Comparison of ENCODE assay signal across 20 mouse cellular contexts in the genomic region with DNA sequence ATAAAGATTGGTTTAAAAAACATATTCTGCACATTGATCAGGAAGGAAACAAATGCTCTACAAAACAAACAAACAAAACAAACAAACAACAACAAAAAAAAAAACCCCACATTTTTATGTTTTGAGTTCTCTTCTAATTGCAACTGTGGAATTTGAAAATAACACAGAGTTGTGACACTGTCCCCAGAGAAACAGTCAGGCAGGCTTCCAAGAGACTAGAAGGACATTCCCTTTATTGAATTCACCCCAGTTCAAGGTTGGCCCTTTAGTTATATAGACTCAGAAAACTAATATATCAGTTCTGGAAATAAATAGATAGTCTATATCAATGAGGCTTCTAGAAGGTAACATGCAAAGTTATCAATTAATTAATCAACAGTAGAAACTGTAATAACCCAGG.
"Had no signal": no experiment of that assay in that cellular context is flagged by ENCODE, and none has a peak within 500 bp of the region (broad histone marks: within the 10 kb centered on the region; RNA-seq: fewer than 3 reads in every experiment).

No protein-coding gene starts in this region.

- H3K4me3 ChIP-seq: lung, embryonic 15.5 days; megakaryocyte, embryonic 14.5 days; midbrain, embryonic 12.5 days; myocyte; neural tube, embryonic 13.5 days; neural tube, embryonic 15.5 days; stomach, embryonic 15.5 days had no signal

- H3K9ac ChIP-seq: liver, postnatal 0 days; lung, embryonic 15.5 days; midbrain, embryonic 12.5 days; neural tube, embryonic 13.5 days; neural tube, embryonic 15.5 days; stomach, embryonic 15.5 days had no signal

- H3K27ac ChIP-seq: lung, embryonic 15.5 days; macrophage; midbrain, embryonic 12.5 days; neural tube, embryonic 13.5 days; neural tube, embryonic 15.5 days; stomach, embryonic 15.5 days; stomach, postnatal 0 days had no signal

- H3K4me2 ChIP-seq: lung, embryonic 15.5 days; midbrain, embryonic 12.5 days; neural tube, embryonic 13.5 days; neural tube, embryonic 15.5 days; stomach, embryonic 15.5 days had no signal

- H3K36me3 ChIP-seq: lung, embryonic 15.5 days; midbrain, embryonic 12.5 days; neural tube, embryonic 13.5 days; neural tube, embryonic 15.5 days; stomach, embryonic 15.5 days had no signal

- H3K27me3 ChIP-seq: lung, embryonic 15.5 days; megakaryocyte, embryonic 14.5 days; midbrain, embryonic 12.5 days; neural tube, embryonic 13.5 days; neural tube, embryonic 15.5 days; stomach, embryonic 15.5 days had no signal

- ATAC-seq: liver, postnatal 0 days; lung, postnatal 0 days; midbrain, embryonic 16.5 days had no signal

- DNase-seq: liver, postnatal 0 days; lung, adult 2 months; lung, postnatal 14 days; lung, postnatal 36 days; midbrain, embryonic 14.5 days; retina, postnatal 1 day; right cerebral cortex, postnatal 14 days; thymus, adult 2 months; thymus, postnatal 36 days had no signal

- H3K9me3 ChIP-seq: lung, embryonic 15.5 days; megakaryocyte, embryonic 14.5 days; midbrain, embryonic 12.5 days; neural tube, embryonic 13.5 days; neural tube, embryonic 15.5 days; stomach, embryonic 15.5 days had no signal

- H3K4me1 ChIP-seq: lung, embryonic 15.5 days; megakaryocyte, embryonic 14.5 days; midbrain, embryonic 12.5 days; neural tube, embryonic 13.5 days; neural tube, embryonic 15.5 days; stomach, embryonic 15.5 days had no signal
